Mouse (Mus musculus) hindbrain, embryonic 10.5 days (tissue): ENCODE data around the gene Fshr. TPM values are rescaled to one million over a fixed set of nuclear protein-coding genes. Genes with fewer than 3 reads are reported as not detected.
A peak's percentile ranks its signal among the peaks of the same experiment; 100 is the strongest.

ENCODE experiments used
- DNase-seq: peaks from one replicate; pipeline ENCODE4 v3.0.0-alpha.2; 2017; ENCODE audit warnings: low spot score
- H3K27ac ChIP-seq: fragments of 300-500 bp; sonication (generic); 2 replicates; pipeline ENCODE4 v1.5.1; 2016; ENCODE audit warnings: mild to moderate bottlenecking, moderate library complexity
- H3K27me3 ChIP-seq: fragments of 300-500 bp; sonication (generic); 2 replicates; pipeline ENCODE4 v1.6.1; 2016; ENCODE audit warnings: mild to moderate bottlenecking; ENCODE audit not compliant: poor library complexity, insufficient read depth, severe bottlenecking
- H3K36me3 ChIP-seq: fragments of 300-500 bp; sonication (generic); 2 replicates; pipeline ENCODE4 v1.6.1; 2016; ENCODE audit warnings: mild to moderate bottlenecking, moderate library complexity
- H3K4me1 ChIP-seq: fragments of 300-500 bp; sonication (generic); replicated peaks from 2 replicates; pipeline ENCODE4 v1.6.1; 2016; ENCODE audit warnings: mild to moderate bottlenecking
- H3K4me3 ChIP-seq: fragments of 300-500 bp; sonication (generic); 2 replicates; pipeline ENCODE4 v1.5.1; 2016; ENCODE audit warnings: mild to moderate bottlenecking, moderate library complexity
- H3K9me3 ChIP-seq: fragments of 300-500 bp; sonication (generic); 2 replicates; pipeline ENCODE4 v1.6.1; 2016; ENCODE audit warnings: mild to moderate bottlenecking, moderate library complexity
- WGBS: fragments of 180-500 bp; shearing (Covaris S2); methylation state at CpG from one replicate; pipeline ENCODE4 v1.1.7; 2016; 5-methylcytosine and 5-hydroxymethylcytosine counted together
- polyA plus RNA-seq: library from polyadenylated mRNA; unstranded; fragments of >200 nt; fragmentation: Nextera tagmentation; extraction: Ambion mirVana; gene quantifications from 2 replicates; pipeline ENCODE4 v1.2.1, GENCODE M21; 2016

Gene Fshr
- polyA plus RNA-seq, 1 experiment from 2014 or later, result not detected

GRCm38 (mm10) chr17:89013691-89014090 lies 186.8 kb downstream of the Fshr start:
- H3K4me3 ChIP-seq, result no peak overlapping the region
- H3K27ac ChIP-seq, result no peak overlapping the region
- H3K4me1 ChIP-seq, result no peaks in the 10 kb centered on the region
- no peaks in the 10 kb centered on the region for H3K27me3 ChIP-seq
- no peaks in the 10 kb centered on the region for H3K36me3 ChIP-seq
- no peak for DNase-seq
- no peaks in the 10 kb centered on the region for H3K9me3 ChIP-seq

- H3K4me1 ChIP-seq, result no peaks in the 10 kb centered on the region
- no peak overlapping the region for H3K4me3 ChIP-seq
- no peak overlapping the region for H3K27ac ChIP-seq
- WGBS, result 86% methylated on average over 1 of the region's 1 CpGs
- H3K27me3 ChIP-seq, result no peaks in the 10 kb centered on the region
- H3K36me3 ChIP-seq, result no peaks in the 10 kb centered on the region
- no peak for DNase-seq
- no peaks in the 10 kb centered on the region for H3K9me3 ChIP-seq
Observed at GRCm38 (mm10) chr17:89009117-89009516, 191.4 kb downstream of the Fshr start.

- 77% methylated on average over 7 of the region's 7 CpGs for WGBS
- no peak overlapping the region for H3K27ac ChIP-seq
- no peaks in the 10 kb centered on the region for H3K4me1 ChIP-seq
- H3K27me3 ChIP-seq, result no peaks in the 10 kb centered on the region
- no peak for DNase-seq
- H3K9me3 ChIP-seq, result no peaks in the 10 kb centered on the region
- no peak overlapping the region for H3K4me3 ChIP-seq
- no peaks in the 10 kb centered on the region for H3K36me3 ChIP-seq
Observed at GRCm38 (mm10) chr17:89008680-89009079, 191.8 kb downstream of the Fshr start.

GRCm38 (mm10) chr17:89005959-89006358 lies 194.5 kb downstream of the Fshr start:
- no peaks in the 10 kb centered on the region for H3K4me1 ChIP-seq
- H3K27me3 ChIP-seq, result no peaks in the 10 kb centered on the region
- WGBS, result 85% methylated on average over 5 of the region's 5 CpGs
- no peaks in the 10 kb centered on the region for H3K36me3 ChIP-seq
- no peak for DNase-seq
- H3K9me3 ChIP-seq, result no peaks in the 10 kb centered on the region
- H3K4me3 ChIP-seq, result no peak overlapping the region
- no peak overlapping the region for H3K27ac ChIP-seq

- Histone ChIP-seq H3K9me3 (no peaks in the 10 kb centered on the region), H3K36me3 (no peaks in the 10 kb centered on the region), H3K4me1 (no peaks in the 10 kb centered on the region), H3K27me3 (no peaks in the 10 kb centered on the region), H3K4me3 (no peak overlapping the region), H3K27ac (no peak overlapping the region)
- no peak for DNase-seq
Observed at GRCm38 (mm10) chr17:88999907-89000306, 200.6 kb downstream of the Fshr start.

GRCm38 (mm10) chr17:88998243-88998642 lies 202.2 kb downstream of the Fshr start:
- Histone ChIP-seq H3K4me3 (no peak overlapping the region), H3K36me3 (no peaks in the 10 kb centered on the region), H3K4me1 (no peaks in the 10 kb centered on the region), H3K9me3 (no peaks in the 10 kb centered on the region), H3K27ac (no peak overlapping the region), H3K27me3 (no peaks in the 10 kb centered on the region)
- 80% methylated on average over 1 of the region's 1 CpGs for WGBS
- no peak for DNase-seq

- 90% methylated on average over 4 of the region's 4 CpGs for WGBS
- H3K36me3 ChIP-seq, result no peaks in the 10 kb centered on the region
- no peak for DNase-seq
- no peaks in the 10 kb centered on the region for H3K27me3 ChIP-seq
- H3K9me3 ChIP-seq, result no peaks in the 10 kb centered on the region
- H3K4me3 ChIP-seq, result no peak overlapping the region
- no peak overlapping the region for H3K27ac ChIP-seq
- no peaks in the 10 kb centered on the region for H3K4me1 ChIP-seq
Observed at GRCm38 (mm10) chr17:88991238-88991637, 209.2 kb downstream of the Fshr start.

GRCm38 (mm10) chr17:88980708-88981355 lies 219.6 kb downstream of the Fshr start:
- Histone ChIP-seq H3K4me1 (no peaks in the 10 kb centered on the region), H3K4me3 (no peak overlapping the region), H3K27me3 (no peaks in the 10 kb centered on the region), H3K36me3 (no peaks in the 10 kb centered on the region), H3K9me3 (no peaks in the 10 kb centered on the region), H3K27ac (no peak overlapping the region)
- 84% methylated on average over 10 of the region's 10 CpGs for WGBS
- DNase-seq, result no peak

- Histone ChIP-seq H3K4me3 (no peak overlapping the region), H3K9me3 (no peaks in the 10 kb centered on the region), H3K4me1 (no peaks in the 10 kb centered on the region), H3K27ac (no peak overlapping the region), H3K36me3 (no peaks in the 10 kb centered on the region), H3K27me3 (no peaks in the 10 kb centered on the region)
- WGBS, result 87% methylated on average over 3 of the region's 3 CpGs
- no peak for DNase-seq
Observed at GRCm38 (mm10) chr17:88974538-88974937, 225.9 kb downstream of the Fshr start.

- no peak overlapping the region for H3K27ac ChIP-seq
- no peak overlapping the region for H3K4me3 ChIP-seq
- no peaks in the 10 kb centered on the region for H3K4me1 ChIP-seq
- no peak for DNase-seq
- WGBS, result 72% methylated on average over 3 of the region's 3 CpGs
- H3K36me3 ChIP-seq, result no peaks in the 10 kb centered on the region
- H3K9me3 ChIP-seq, result no peaks in the 10 kb centered on the region
- H3K27me3 ChIP-seq, result no peaks in the 10 kb centered on the region
Observed at GRCm38 (mm10) chr17:88966028-88966427, 234.4 kb downstream of the Fshr start.

- peak; percentile 21 for DNase-seq
- no peak overlapping the region for H3K27ac ChIP-seq
- no peak overlapping the region for H3K4me3 ChIP-seq
- no peaks in the 10 kb centered on the region for H3K9me3 ChIP-seq
- WGBS, result 42% methylated on average over 5 of the region's 5 CpGs
- H3K36me3 ChIP-seq, result no peaks in the 10 kb centered on the region
- H3K27me3 ChIP-seq, result no peaks in the 10 kb centered on the region
- no peaks in the 10 kb centered on the region for H3K4me1 ChIP-seq
Observed at GRCm38 (mm10) chr17:88954011-88954410, 246.5 kb downstream of the Fshr start.

- no peaks in the 10 kb centered on the region for H3K27me3 ChIP-seq
- WGBS, result 7% methylated on average over 4 of the region's 4 CpGs
- DNase-seq, result peak; percentile 74
- no peaks in the 10 kb centered on the region for H3K9me3 ChIP-seq
- H3K4me1 ChIP-seq, result peaks cover 39% of the 10 kb centered on the region
- peak overlapping the region; percentile 84 for H3K27ac ChIP-seq
- no peaks in the 10 kb centered on the region for H3K36me3 ChIP-seq
- H3K4me3 ChIP-seq, result peak overlapping the region; percentile 9; the same call in 1 of the 2 replicates
Observed at GRCm38 (mm10) chr17:88938153-88938681, 262.3 kb downstream of the Fshr start.

GRCm38 (mm10) chr17:88937341-88938152 lies 262.9 kb downstream of the Fshr start:
- DNase-seq, result peak; percentile 83
- WGBS, result 8% methylated on average over 7 of the region's 7 CpGs
- H3K9me3 ChIP-seq, result no peaks in the 10 kb centered on the region

More at GRCm38 (mm10) chr17:88937341-88938152, 262.9 kb downstream of the Fshr start:
- Histone ChIP-seq H3K4me1 (peaks cover 41% of the 10 kb centered on the region), H3K4me3 (peak overlapping the region; percentile 9; the same call in 1 of the 2 replicates), H3K36me3 (no peaks in the 10 kb centered on the region), H3K27ac (peak overlapping the region; percentile 84), H3K27me3 (no peaks in the 10 kb centered on the region)
